Comparison of ENCODE assay signal across 19 mouse cellular contexts in genomic region chr8:79299704-79300103, GRCm38 (mm10). TPM values are rescaled to one million over a fixed set of nuclear protein-coding genes. Genes with fewer than 3 reads are reported as not detected.
DNase-seq lines count a peak whose midpoint lies in the region; ATAC-seq and TF ChIP-seq lines count a peak whose summit lies in the region.
"Had no signal": no experiment of that assay in that cellular context is flagged by ENCODE, and none has a peak within 500 bp of the region (broad histone marks: within the 10 kb centered on the region; RNA-seq: fewer than 3 reads in every experiment).

No protein-coding gene starts in this region.

- H3K4me3 ChIP-seq in heart, embryonic 10.5 days = no peak overlapping the region
- H3K4me3 ChIP-seq in liver, postnatal 0 days (ENCODE audit: low read depth, low read length) = no peak overlapping the region
- no peak overlapping the region for H3K4me3 ChIP-seq in stomach, postnatal 0 days (ENCODE audit: low read depth, low read length)
- H3K4me3 ChIP-seq: hindbrain, embryonic 13.5 days; lung, embryonic 15.5 days; midbrain, embryonic 15.5 days had no signal

- H3K27me3 ChIP-seq in heart, embryonic 10.5 days (ENCODE audit: insufficient read depth, poor library complexity, severe bottlenecking) = no peaks in the 10 kb centered on the region
- no peaks in the 10 kb centered on the region for H3K27me3 ChIP-seq in liver, postnatal 0 days (ENCODE audit: insufficient read depth, low read length)
- H3K27me3 ChIP-seq in stomach, postnatal 0 days (ENCODE audit: control insufficient read depth, insufficient read depth, low read length) = no peaks in the 10 kb centered on the region
- H3K27me3 ChIP-seq: hindbrain, embryonic 13.5 days; lung, embryonic 15.5 days; midbrain, embryonic 15.5 days had no signal

- H3K9me3 ChIP-seq in heart, embryonic 10.5 days = no peaks in the 10 kb centered on the region
- no peaks in the 10 kb centered on the region for H3K9me3 ChIP-seq in liver, postnatal 0 days (ENCODE audit: low read length)
- H3K9me3 ChIP-seq in stomach, postnatal 0 days (ENCODE audit: control insufficient read depth, low read length) = no peaks in the 10 kb centered on the region
- H3K9me3 ChIP-seq: hindbrain, embryonic 13.5 days; lung, embryonic 15.5 days; midbrain, embryonic 15.5 days had no signal

- H3K4me1 ChIP-seq in heart, embryonic 10.5 days = 0 out of 2 replicates have a peak, but pooled peaks cover 7% of the 10 kb centered on the region
- peaks cover 6% of the 10 kb centered on the region; the same call in 1 of the 2 replicates for H3K4me1 ChIP-seq in liver, postnatal 0 days (ENCODE audit: insufficient read depth)
- H3K4me1 ChIP-seq in stomach, postnatal 0 days (replicated peaks; ENCODE audit: control insufficient read depth, insufficient read depth) = no peaks in the 10 kb centered on the region

- ATAC-seq in liver, postnatal 0 days = no peak
- ATAC-seq in stomach, postnatal 0 days (ENCODE audit: low FRiP score, low TSS enrichment) = no peak
- ATAC-seq: CD4-positive, CD25-positive, alpha-beta regulatory T cell, adult 4 months; midbrain, embryonic 15.5 days had no signal

- peak; percentile 46 for DNase-seq in heart, adult 8-10 months (ENCODE audit: low spot score)
- no peak for DNase-seq in heart, embryonic 10.5 days (ENCODE audit: low spot score)
- no peak for DNase-seq in liver, postnatal 0 days
- no peak for DNase-seq in liver
- peak; percentile 71 for DNase-seq in kidney, postnatal 10 days
- DNase-seq in stomach, postnatal 0 days (ENCODE audit: low spot score) = no peak
- DNase-seq in right cerebral cortex, postnatal 14 days = no peak
- no peak for DNase-seq in frontal cortex, postnatal 14 days (ENCODE audit: low spot score in 2 of 2)
- DNase-seq: adrenal gland, postnatal 14 days; cerebellum, adult 11 months; right cerebral cortex, adult 18-20 months; thymus, postnatal 25 days had no signal

- H3K9ac ChIP-seq in liver, postnatal 0 days (replicated peaks) = no peak overlapping the region
- H3K9ac ChIP-seq in stomach, postnatal 0 days (ENCODE audit: low read length) = no peak overlapping the region
- H3K9ac ChIP-seq: hindbrain, embryonic 13.5 days; lung, embryonic 15.5 days; midbrain, embryonic 15.5 days had no signal

- no peak overlapping the region for H3K27ac ChIP-seq in heart, embryonic 10.5 days
- no peak overlapping the region for H3K27ac ChIP-seq in liver, postnatal 0 days (ENCODE audit: low read depth)
- no peak overlapping the region for H3K27ac ChIP-seq in stomach, postnatal 0 days (replicated peaks)
- H3K27ac ChIP-seq: hindbrain, embryonic 13.5 days; lung, embryonic 15.5 days; midbrain, embryonic 15.5 days had no signal

- TF ChIP-seq CTCF in liver, postnatal 0 days (IDR thresholded peaks at IDR 0.05; ENCODE audit: low read depth) = peak; percentile 25; the same call in 1 of the 2 replicates
- TF ChIP-seq CTCF in stomach, postnatal 0 days (IDR thresholded peaks at IDR 0.05; ENCODE audit: low read depth) = peak; percentile 56

- no peak overlapping the region for H3K4me2 ChIP-seq in liver, postnatal 0 days (ENCODE audit: low read depth, low read length)
- no peak overlapping the region for H3K4me2 ChIP-seq in stomach, postnatal 0 days (replicated peaks; ENCODE audit: low read depth)
- H3K4me2 ChIP-seq: hindbrain, embryonic 13.5 days; lung, embryonic 15.5 days; midbrain, embryonic 15.5 days had no signal

- 84% methylated on average over 5 of the region's 5 CpGs for WGBS in heart, embryonic 10.5 days
- 64% methylated on average over 5 of the region's 5 CpGs for WGBS in liver, postnatal 0 days (ENCODE audit: insufficient replicate concordance)
- 69% methylated on average over 5 of the region's 5 CpGs for WGBS in stomach, postnatal 0 days

- H3K36me3 ChIP-seq in heart, embryonic 10.5 days = no peaks in the 10 kb centered on the region
- no peaks in the 10 kb centered on the region for H3K36me3 ChIP-seq in liver, postnatal 0 days (replicated peaks; ENCODE audit: insufficient read depth, low read length)
- no peaks in the 10 kb centered on the region for H3K36me3 ChIP-seq in stomach, postnatal 0 days (ENCODE audit: control insufficient read depth, insufficient read depth, low read length)
- H3K36me3 ChIP-seq: hindbrain, embryonic 13.5 days; lung, embryonic 15.5 days; midbrain, embryonic 15.5 days had no signal

- TF ChIP-seq EP300 in liver, postnatal 0 days (IDR thresholded peaks at IDR 0.05; ENCODE audit: low read depth) = no peak
- no peak for TF ChIP-seq EP300 in stomach, postnatal 0 days (optimal IDR thresholded peaks at IDR 0.05)

RNA-seq across cellular contexts. Expression of gene Mmaa, which starts 5.0 kb away (rescaled TPM):
- total RNA-seq in heart, adult 8-10 months (2022) = 10 to 100 TPM; 41.6 to 49.0 (median 46.5) TPM
- 9.5 and 9.9 TPM in 2 replicates for polyA plus RNA-seq in heart, embryonic 10.5 days (2016; fragmentation: Nextera tagmentation; extraction: Ambion mirVana)
- 6.3 and 7.2 TPM in 2 replicates for polyA plus RNA-seq in liver, postnatal 0 days (2015; fragmentation: Nextera tagmentation; extraction: Ambion mirVana)
- 10.0 and 10.9 TPM in 2 replicates for polyA plus RNA-seq in stomach, postnatal 0 days (2015; fragmentation: Nextera tagmentation; extraction: Ambion mirVana)

RNA-seq across cellular contexts. Expression of gene 1700011L22Rik, which starts 51.3 kb away (rescaled TPM):
- not detected for total RNA-seq in heart, adult 8-10 months (2022)
- not detected in 2 replicates for polyA plus RNA-seq in heart, embryonic 10.5 days (2016; fragmentation: Nextera tagmentation; extraction: Ambion mirVana)
- not detected in 2 replicates for polyA plus RNA-seq in liver, postnatal 0 days (2015; fragmentation: Nextera tagmentation; extraction: Ambion mirVana)
- polyA plus RNA-seq in stomach, postnatal 0 days (2015; fragmentation: Nextera tagmentation; extraction: Ambion mirVana) = not detected in 2 replicates
- total RNA-seq: adrenal gland, postnatal 14 days; layer of hippocampus, adult 18-20 months; left cerebral cortex, postnatal 25 days had no signal
- polyA plus RNA-seq: CD4-positive, CD25-positive, alpha-beta regulatory T cell, adult 4 months; hindbrain, embryonic 13.5 days; lung, embryonic 15.5 days; midbrain, embryonic 15.5 days; neural tube, embryonic 14.5 days had no signal

Comparison
In these comparisons a context has a peak if more than half of its experiments do, and no peak if none do; other contexts are left out.
1. DNase-seq: peak in heart, adult 8-10 months (single experiment) and kidney, postnatal 10 days (single experiment); none in heart, embryonic 10.5 days (single experiment), liver, postnatal 0 days (single experiment), liver (single experiment), stomach, postnatal 0 days (single experiment), right cerebral cortex, postnatal 14 days (single experiment) and frontal cortex, postnatal 14 days (0 of 2).